Mouse (Mus musculus) erythroblast, embryonic 14.5 days (primary cell): ENCODE data around the gene Plac9b. TPM values are rescaled to one million over a fixed set of nuclear protein-coding genes. Genes with fewer than 3 reads are reported as not detected.
"Not testable (repeated sequence)": the region's sequence is repeated elsewhere in the genome, so short reads cannot be mapped to it uniquely, and the experiment has no call there.

Experiments used
- H3K27me3 ChIP-seq: 2 replicates; pipeline ENCODE4 v1.6.1; 2012; ENCODE audit warnings: inconsistent platforms; ENCODE audit not compliant: control insufficient read depth
- H3K36me3 ChIP-seq: 2 replicates; pipeline ENCODE4 v1.6.1; 2012; ENCODE audit warnings: mild to moderate bottlenecking, inconsistent platforms; ENCODE audit not compliant: control insufficient read depth
- H3K4me1 ChIP-seq: 2 replicates; pipeline ENCODE4 v1.6.1; 2012; ENCODE audit warnings: inconsistent platforms; ENCODE audit not compliant: control insufficient read depth
- H3K4me3 ChIP-seq: replicated peaks from 2 replicates; pipeline ENCODE3; 2012; ENCODE audit warnings: moderate library complexity, mild to moderate bottlenecking, inconsistent platforms
- H3K9me3 ChIP-seq: 2 replicates; pipeline ENCODE4 v1.6.1; 2012; ENCODE audit warnings: low read length, inconsistent platforms, mixed read lengths; ENCODE audit not compliant: control insufficient read depth
- polyA plus RNA-seq: library from polyadenylated mRNA; stranded (reverse); fragments of >175 nt; gene quantifications from 2 replicates; pipeline ENCODE4 v1.2.3, GENCODE M21; 2012

Plac9b gene
- polyA plus RNA-seq = not detected in 2 replicates

GRCm38 (mm10) chr14:26182380-26182779 is at the start of gene Plac9b:
Gene Plac9b (minus strand): TSS chr14:26182480.
- not testable (repeated sequence) for H3K4me3 ChIP-seq, H3K9me3 ChIP-seq, H3K4me1 ChIP-seq, H3K36me3 ChIP-seq, H3K27me3 ChIP-seq

DNA sequence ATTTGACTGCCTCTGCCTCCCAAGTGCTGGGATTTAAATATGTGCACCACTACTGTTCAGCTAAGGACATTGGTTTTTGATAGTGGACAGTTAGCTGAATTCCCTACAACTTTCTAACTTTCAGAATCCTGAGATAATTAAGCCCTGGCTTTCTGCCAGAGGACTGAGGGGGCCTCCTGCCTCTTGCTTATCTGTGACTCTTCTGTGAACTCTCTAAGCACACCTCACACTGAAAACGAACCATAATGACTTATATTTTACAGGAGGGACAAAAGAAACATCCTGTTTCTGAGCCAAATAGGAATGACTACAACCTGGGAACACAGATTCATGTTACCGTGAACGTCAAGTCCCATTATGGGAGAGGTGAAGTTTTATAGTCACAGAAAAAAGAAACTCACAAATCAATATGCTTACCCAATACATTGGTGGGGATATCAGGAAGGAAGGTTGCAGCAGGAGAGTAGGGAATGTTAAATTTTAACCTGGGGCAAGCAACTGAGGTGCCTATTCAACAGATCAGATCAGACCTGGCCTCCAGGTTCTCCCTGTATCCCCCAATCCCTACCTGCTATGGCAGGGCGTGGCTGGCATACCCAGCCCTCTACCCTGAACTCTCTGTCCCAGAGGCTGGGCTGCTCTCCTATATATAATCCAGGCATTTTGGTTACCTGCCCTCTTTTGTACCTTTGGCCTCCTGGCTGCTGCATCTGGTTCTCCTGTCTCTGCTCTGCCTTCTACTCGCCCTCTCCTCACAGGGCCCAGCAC is 34.1 kb upstream of the Plac9b start:
- not testable (repeated sequence) for H3K4me3 ChIP-seq, H3K36me3 ChIP-seq, H3K27me3 ChIP-seq, H3K9me3 ChIP-seq, H3K4me1 ChIP-seq

DNA sequence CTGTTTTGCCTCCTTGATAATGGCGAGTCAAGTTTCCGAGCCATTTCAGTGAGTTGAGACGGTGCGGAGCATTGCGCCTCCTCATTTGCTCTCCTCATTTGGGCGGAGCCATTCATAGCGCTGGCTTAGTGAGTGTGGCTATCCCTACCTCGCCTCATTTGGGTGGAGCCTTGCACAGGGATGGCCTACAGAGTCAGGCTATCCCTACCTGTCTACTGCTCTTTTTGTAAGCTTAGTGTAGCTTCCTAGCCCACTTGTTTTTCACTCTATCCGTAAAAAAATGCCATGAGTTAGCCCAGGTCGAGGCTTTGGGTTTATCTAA is 24.6 kb upstream of the Plac9b start, which contains the start of gene Tmem254b:
Tmem254b (minus strand) TSS at position 116 of the 322 bp plus-strand sequence.
- not testable (repeated sequence) for H3K4me3 ChIP-seq, H3K36me3 ChIP-seq, H3K27me3 ChIP-seq, H3K9me3 ChIP-seq, H3K4me1 ChIP-seq

DNA sequence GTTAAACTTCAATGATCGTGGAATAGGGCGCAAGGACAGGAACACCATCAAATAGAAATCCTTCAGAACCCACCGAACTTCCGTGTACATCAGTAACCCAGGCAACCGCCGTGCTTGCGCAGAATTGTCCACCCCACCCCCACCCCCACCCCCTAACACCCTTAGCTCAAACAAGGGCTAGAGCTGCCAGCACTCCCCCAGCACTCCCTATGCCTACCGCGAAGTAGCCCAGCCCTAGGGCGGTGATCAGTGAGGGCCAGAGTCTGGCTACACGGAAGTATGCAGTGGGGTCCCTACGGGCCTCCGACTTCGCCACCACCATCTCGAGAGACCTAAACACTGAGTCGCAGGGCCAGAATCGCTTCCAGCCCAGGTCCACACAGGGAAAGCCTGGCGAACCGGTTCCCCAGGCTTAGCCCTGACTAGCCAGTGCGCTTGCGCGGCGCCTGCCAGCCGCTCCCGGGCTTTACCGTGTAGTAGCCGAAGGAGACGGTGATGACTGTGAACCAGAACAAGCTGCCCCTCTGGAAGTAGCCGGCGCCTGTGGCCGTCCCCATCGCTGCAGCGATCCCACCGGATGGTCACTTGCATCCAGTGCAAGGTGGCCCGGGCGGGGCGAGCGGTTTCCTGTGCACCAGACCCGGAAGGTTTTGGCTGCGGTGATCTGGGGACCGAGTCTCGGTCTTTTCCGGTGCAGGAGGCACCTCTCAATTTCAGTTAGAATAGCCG is 24.1 kb upstream of the Plac9b start:
- H3K36me3 ChIP-seq, H3K4me3 ChIP-seq, H3K9me3 ChIP-seq, H3K4me1 ChIP-seq, H3K27me3 ChIP-seq: not testable (repeated sequence)

GRCm38 (mm10) chr14:26197851-26198250 is 15.6 kb upstream of the Plac9b start:
- not testable (repeated sequence) for H3K4me1 ChIP-seq, H3K9me3 ChIP-seq, H3K36me3 ChIP-seq, H3K4me3 ChIP-seq, H3K27me3 ChIP-seq

- H3K36me3 ChIP-seq, H3K9me3 ChIP-seq, H3K27me3 ChIP-seq, H3K4me3 ChIP-seq, H3K4me1 ChIP-seq: not testable (repeated sequence)
Measured at GRCm38 (mm10) chr14:26188361-26188760, 6.1 kb upstream of the Plac9b start.

GRCm38 (mm10) chr14:26186638-26187037 is 4.4 kb upstream of the Plac9b start:
- not testable (repeated sequence) for H3K4me3 ChIP-seq, H3K9me3 ChIP-seq, H3K4me1 ChIP-seq, H3K27me3 ChIP-seq, H3K36me3 ChIP-seq

DNA sequence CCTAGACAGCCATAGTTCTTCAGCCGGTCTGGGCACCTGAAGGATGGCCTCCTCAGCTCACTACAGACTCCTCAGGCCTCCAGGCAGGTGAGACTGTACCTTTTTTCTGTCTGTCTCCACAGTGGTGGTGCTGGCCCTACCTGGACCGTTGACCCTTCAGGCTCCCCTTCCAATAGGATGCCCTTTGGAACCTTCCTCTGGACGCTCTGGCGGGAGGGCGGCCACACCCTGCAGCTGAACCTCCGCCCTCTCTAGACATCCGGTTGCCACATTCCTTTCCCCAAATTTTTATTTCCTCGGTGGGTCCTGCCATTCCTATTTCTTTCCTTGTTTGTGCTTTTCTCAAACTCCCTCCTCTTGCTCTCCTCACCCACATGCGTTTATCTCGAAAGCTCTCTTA is 620 bp downstream of the Plac9b start:
- not testable (repeated sequence) for H3K4me3 ChIP-seq, H3K36me3 ChIP-seq, H3K4me1 ChIP-seq, H3K9me3 ChIP-seq, H3K27me3 ChIP-seq

DNA sequence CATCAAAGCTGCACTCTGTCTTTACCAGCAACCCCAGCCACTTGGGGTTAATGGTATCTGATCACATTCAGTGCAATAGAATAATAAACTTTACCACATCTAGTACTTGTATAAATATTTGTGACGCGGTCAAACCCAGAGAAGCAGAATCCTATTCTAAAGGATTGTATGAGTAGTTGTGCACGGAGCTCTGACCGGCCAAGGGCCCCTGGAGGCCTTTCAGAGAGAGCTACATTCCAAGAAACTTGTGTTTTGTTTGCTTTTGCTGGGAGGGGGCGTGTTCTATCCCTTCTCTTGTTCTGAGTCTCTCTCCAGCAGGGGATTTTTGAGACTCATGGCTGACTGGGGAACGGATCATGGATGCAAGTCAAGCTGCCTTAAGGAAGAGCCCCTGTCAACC is 7.3 kb downstream of the Plac9b start:
- not testable (repeated sequence) for H3K4me1 ChIP-seq, H3K36me3 ChIP-seq, H3K27me3 ChIP-seq, H3K4me3 ChIP-seq, H3K9me3 ChIP-seq

GRCm38 (mm10) chr14:26173955-26174354 is 8.3 kb downstream of the Plac9b start:
- not testable (repeated sequence) for H3K4me1 ChIP-seq, H3K9me3 ChIP-seq, H3K4me3 ChIP-seq, H3K36me3 ChIP-seq, H3K27me3 ChIP-seq

DNA sequence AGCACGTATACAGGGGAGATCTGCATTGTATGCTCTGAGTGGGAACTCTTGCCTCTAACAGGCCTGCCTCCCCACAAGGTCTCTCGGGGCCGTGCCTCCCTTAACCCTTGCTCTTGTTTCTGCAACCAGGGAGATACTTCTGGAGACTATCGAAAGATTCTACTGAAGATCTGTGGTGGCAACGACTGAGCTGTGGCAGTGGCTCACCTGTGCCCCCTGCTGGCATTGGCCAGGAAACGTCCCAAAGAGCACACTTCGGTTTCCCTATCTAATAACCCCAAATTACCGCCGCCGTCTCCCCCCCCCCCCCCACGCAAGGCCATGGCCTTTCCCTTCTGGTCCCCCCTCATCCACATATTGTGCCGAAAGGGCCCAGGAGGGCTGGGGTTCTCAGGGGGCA is 17.0 kb downstream of the Plac9b start:
- not testable (repeated sequence) for H3K27me3 ChIP-seq, H3K4me3 ChIP-seq, H3K9me3 ChIP-seq, H3K4me1 ChIP-seq, H3K36me3 ChIP-seq

- not testable (repeated sequence) for H3K27me3 ChIP-seq, H3K4me3 ChIP-seq, H3K4me1 ChIP-seq, H3K9me3 ChIP-seq, H3K36me3 ChIP-seq
Measured at GRCm38 (mm10) chr14:26162423-26162822, 19.9 kb downstream of the Plac9b start.

- not testable (repeated sequence) for H3K4me1 ChIP-seq, H3K9me3 ChIP-seq, H3K36me3 ChIP-seq, H3K4me3 ChIP-seq, H3K27me3 ChIP-seq
Measured at GRCm38 (mm10) chr14:26161156-26161555, 21.1 kb downstream of the Plac9b start.

- H3K9me3 ChIP-seq, H3K4me1 ChIP-seq, H3K27me3 ChIP-seq, H3K36me3 ChIP-seq, H3K4me3 ChIP-seq: not testable (repeated sequence)
Measured at GRCm38 (mm10) chr14:26156032-26156431, 26.2 kb downstream of the Plac9b start.

DNA sequence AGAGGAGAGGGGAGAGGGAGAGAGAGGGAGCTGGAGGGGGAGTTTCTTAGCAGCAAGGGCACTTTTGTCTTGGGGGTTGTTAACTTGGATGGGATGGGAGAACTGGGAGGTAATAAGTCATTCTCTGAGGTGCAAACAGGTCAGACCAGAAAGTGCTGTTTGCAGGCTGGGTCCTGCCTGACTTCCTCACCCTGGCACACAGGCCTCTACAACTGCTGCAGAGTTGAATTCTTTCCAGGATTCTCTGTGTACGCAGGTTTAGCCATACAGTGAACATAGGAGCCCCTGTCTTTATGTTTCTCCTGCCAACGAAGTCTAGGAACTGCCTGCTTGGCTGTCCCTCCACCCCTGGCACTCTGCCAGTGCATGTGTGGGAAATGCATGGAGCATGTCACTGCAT is 35.2 kb downstream of the Plac9b start:
- not testable (repeated sequence) for H3K9me3 ChIP-seq, H3K4me1 ChIP-seq, H3K4me3 ChIP-seq, H3K27me3 ChIP-seq, H3K36me3 ChIP-seq
